Mouse (Mus musculus) adrenal gland, postnatal 10 days (tissue): ENCODE data around the gene Hpse2. TPM values are rescaled to one million over a fixed set of nuclear protein-coding genes. Genes with fewer than 3 reads are reported as not detected.
A peak's percentile ranks its signal among the peaks of the same experiment; 100 is the strongest.
"Not testable (repeated sequence)": the region's sequence is repeated elsewhere in the genome, so short reads cannot be mapped to it uniquely, and the experiment has no call there.

Source experiments
- DNase-seq: peaks from one replicate; pipeline ENCODE4 v3.0.0; 2021; ENCODE audit warnings: mixed read lengths
- total RNA-seq, 2 experiments: library from RNA; stranded (reverse); gene quantifications; 2 replicates each; pipeline ENCODE4 v1.2.3; 2021

The Hpse2 gene
- total RNA-seq, 2 experiments from 2014 or later = not detected

GRCm38 (mm10) chr19:42839621-42840294, 548.4 kb downstream of the Hpse2 start:
- DNase-seq = no peak

- DNase-seq = no peak
Observed at GRCm38 (mm10) chr19:42839118-42839517, 549.0 kb downstream of the Hpse2 start.

GRCm38 (mm10) chr19:42838271-42838670, 549.9 kb downstream of the Hpse2 start:
- no peak for DNase-seq

- DNase-seq = no peak
Observed at GRCm38 (mm10) chr19:42837591-42837990, 550.6 kb downstream of the Hpse2 start.

GRCm38 (mm10) chr19:42833126-42833525, 555.0 kb downstream of the Hpse2 start:
- DNase-seq = no peak

- DNase-seq = no peak
Observed at GRCm38 (mm10) chr19:42832251-42832650, 555.9 kb downstream of the Hpse2 start.

- DNase-seq = no peak
Observed at GRCm38 (mm10) chr19:42829196-42829595, 559.0 kb downstream of the Hpse2 start.

- no peak for DNase-seq
Observed at GRCm38 (mm10) chr19:42827843-42828242, 560.3 kb downstream of the Hpse2 start.

GRCm38 (mm10) chr19:42820109-42820508, 568.0 kb downstream of the Hpse2 start:
- DNase-seq = no peak

GRCm38 (mm10) chr19:42817761-42818160, 570.4 kb downstream of the Hpse2 start:
- no peak for DNase-seq

GRCm38 (mm10) chr19:42816261-42816660, 571.9 kb downstream of the Hpse2 start:
- no peak for DNase-seq

- DNase-seq = no peak
Observed at GRCm38 (mm10) chr19:42810140-42810539, 578.0 kb downstream of the Hpse2 start.

- DNase-seq = no peak
Observed at GRCm38 (mm10) chr19:42809491-42809890, 578.7 kb downstream of the Hpse2 start.

- DNase-seq = no peak
Observed at GRCm38 (mm10) chr19:42797866-42798265, 590.3 kb downstream of the Hpse2 start.

- DNase-seq = no peak
Observed at GRCm38 (mm10) chr19:42795801-42796200, 592.4 kb downstream of the Hpse2 start.

GRCm38 (mm10) chr19:42794914-42795613, 593.1 kb downstream of the Hpse2 start:
- peak; percentile 93 for DNase-seq

- no peak for DNase-seq
Observed at GRCm38 (mm10) chr19:42788311-42788710, 599.8 kb downstream of the Hpse2 start.

GRCm38 (mm10) chr19:42785562-42786220, 602.5 kb downstream of the Hpse2 start:
- DNase-seq = no peak

GRCm38 (mm10) chr19:42785129-42785528, 603.0 kb downstream of the Hpse2 start:
- DNase-seq = no peak

GRCm38 (mm10) chr19:42780156-42780538, 608.0 kb downstream of the Hpse2 start:
- DNase-seq = not testable (repeated sequence)

- peak; percentile 90 for DNase-seq
Observed at GRCm38 (mm10) chr19:42779531-42780155, 608.5 kb downstream of the Hpse2 start, which contains the start of gene Hps1. Hps1 (minus strand) TSS chr19:42779978.

GRCm38 (mm10) chr19:42777801-42778200, 610.4 kb downstream of the Hpse2 start:
- peak; percentile 70 for DNase-seq

GRCm38 (mm10) chr19:42776813-42777212, 611.3 kb downstream of the Hpse2 start:
- DNase-seq = peak; percentile 44
